Mouse (Mus musculus) neural tube, embryonic 10.5 days (tissue): ENCODE results near the gene Ctnna3.

Source experiments
- DNase-seq: peaks from one replicate; pipeline ENCODE4 v3.0.0-alpha.2; 2017; ENCODE audit warnings: low spot score; ENCODE audit errors: extremely low spot score

Ctnna3 gene

DNA sequence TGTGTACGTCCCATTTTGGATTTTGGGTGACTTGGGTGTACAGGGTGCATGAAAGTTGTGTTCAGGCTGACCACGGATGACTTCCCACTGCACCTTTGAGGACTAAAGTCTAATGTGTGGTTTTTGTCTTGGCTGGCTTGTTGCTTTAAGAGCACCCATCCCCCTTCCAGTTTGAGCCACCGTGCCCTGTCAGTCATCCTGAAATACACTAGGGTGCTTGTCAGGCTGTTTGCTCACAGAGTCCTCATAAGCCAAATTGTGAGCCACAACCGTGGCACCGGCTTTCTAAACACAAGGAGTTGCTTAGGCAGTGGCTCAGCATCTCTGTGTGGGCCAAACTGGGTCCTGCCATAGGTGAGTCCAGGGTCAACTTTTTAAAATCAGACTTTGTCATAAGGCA is 50.2 kb downstream of the Ctnna3 start:
- DNase-seq = no peak

GRCm38 (mm10) chr10:63488346-63488745 is 58.4 kb downstream of the Ctnna3 start:
- DNase-seq = no peak

DNA sequence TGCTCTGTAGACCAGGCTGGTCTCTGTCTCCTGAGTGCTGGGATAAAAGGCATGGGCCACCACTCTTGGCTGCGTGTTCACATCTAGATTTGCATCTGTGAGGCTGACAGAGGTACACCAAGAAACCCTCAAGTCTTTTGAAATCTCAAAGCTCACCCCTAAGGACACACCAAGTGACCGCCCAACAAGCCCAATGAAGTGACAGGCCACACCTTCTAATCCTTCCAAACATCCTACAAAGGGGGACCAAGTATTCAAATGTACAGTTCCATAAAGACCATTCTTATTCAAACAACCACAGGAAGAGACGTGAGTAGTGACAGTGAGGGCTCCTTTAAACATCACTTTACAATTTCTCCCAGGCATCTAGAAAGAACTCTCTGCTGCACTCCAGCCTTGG is 94.1 kb downstream of the Ctnna3 start:
- no peak for DNase-seq

- no peak for DNase-seq
These were observed 96.1 kb downstream of the Ctnna3 start for GRCm38 (mm10) chr10:63526027-63526426.

GRCm38 (mm10) chr10:63532381-63532780 is 102.5 kb downstream of the Ctnna3 start:
- no peak for DNase-seq

GRCm38 (mm10) chr10:63541754-63542153 is 111.9 kb downstream of the Ctnna3 start:
- DNase-seq = peak; percentile 19

DNA sequence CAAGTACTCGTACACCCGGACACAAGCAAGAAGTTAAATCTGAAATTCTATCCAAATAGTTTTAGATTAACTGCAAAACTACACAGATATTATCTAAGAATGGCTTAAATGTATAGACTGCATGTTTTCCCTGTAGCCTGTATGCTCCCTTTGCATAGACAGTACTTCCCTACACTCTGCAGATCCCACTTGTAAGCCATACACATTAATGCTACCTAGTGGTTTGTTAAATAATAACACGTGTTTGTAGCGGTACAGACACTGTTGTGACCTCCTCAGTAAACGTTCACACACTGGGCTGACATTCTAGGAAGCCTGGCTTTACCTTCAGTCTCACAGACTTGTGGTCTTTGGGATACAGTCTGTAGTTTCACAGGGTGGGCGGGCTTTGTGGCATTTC is 112.6 kb downstream of the Ctnna3 start:
- no peak for DNase-seq

GRCm38 (mm10) chr10:63566691-63567090 is 136.8 kb downstream of the Ctnna3 start:
- DNase-seq = no peak

- no peak for DNase-seq
These were observed 141.7 kb downstream of the Ctnna3 start for GRCm38 (mm10) chr10:63571561-63571960.

- DNase-seq = no peak
These were observed 143.0 kb downstream of the Ctnna3 start for GRCm38 (mm10) chr10:63572866-63573265.

DNA sequence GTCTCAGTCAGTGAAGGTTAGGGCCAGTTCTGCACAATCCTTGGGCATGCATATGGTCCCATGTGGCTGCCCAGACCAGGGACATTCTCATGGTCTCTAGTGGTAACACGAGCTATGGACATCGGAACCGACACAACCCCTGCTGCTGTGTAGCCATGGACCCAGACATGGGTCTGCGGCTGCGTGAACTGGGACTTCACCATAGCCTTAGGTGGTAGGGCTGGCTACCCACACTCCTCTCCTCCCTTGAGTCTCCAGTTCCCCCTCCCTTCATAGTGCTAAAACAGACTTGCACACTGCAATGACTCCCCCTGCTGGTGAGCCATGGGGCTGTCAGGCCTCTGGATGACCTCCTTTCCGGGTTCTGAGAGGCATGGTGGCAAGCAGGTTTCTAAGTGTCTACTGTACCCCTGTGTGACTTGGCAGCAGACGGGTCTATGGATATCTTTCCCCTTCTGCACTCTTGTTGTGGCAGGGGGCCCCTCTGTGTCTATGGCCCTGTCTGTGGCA is 144.3 kb downstream of the Ctnna3 start:
- DNase-seq = peak; percentile 29

DNA sequence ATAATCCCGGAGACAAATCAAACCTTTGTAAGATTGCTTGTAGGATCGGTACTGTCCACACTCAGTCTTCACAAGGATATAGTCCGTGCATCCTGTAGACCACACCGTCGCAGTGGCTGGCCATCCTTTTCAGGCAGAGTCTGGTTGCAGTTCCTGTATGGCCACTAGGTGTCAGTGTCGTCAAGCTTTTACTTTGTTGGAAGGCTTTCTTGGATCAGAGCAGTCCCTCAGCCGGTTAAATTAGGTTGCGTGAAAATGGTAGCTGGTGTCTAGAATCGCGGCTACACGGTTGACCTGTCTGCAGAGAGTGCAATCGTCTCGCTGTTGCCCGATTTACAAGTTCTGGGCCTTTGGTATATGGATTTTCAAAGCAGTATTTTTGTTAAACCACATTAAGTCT is 152.7 kb downstream of the Ctnna3 start:
- peak; percentile 86 for DNase-seq

- DNase-seq = no peak
These were observed 154.0 kb downstream of the Ctnna3 start for GRCm38 (mm10) chr10:63583798-63584374.

- no peak for DNase-seq
These were observed 169.5 kb downstream of the Ctnna3 start for GRCm38 (mm10) chr10:63599417-63599816.

- no peak for DNase-seq
These were observed 171.3 kb downstream of the Ctnna3 start for GRCm38 (mm10) chr10:63601206-63601605.

DNA sequence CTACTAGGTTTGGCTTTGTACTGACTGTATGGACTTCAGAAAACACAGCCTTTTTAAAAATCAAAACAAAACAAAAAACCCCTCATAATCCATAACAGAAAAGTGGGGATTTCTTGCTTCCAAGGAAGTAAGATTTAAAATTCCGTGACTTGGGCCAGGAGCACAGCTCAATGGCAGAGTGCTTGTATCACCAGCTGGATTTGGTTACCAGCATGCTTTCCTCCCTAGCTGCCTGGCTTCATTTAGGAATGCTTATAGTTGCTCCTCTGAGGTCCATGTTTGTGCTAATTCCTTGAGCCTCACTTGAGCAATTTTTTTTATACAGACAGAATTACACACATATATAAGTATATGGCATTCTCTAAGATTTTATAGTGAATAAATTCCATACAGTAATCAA is 198.6 kb downstream of the Ctnna3 start:
- no peak for DNase-seq

DNA sequence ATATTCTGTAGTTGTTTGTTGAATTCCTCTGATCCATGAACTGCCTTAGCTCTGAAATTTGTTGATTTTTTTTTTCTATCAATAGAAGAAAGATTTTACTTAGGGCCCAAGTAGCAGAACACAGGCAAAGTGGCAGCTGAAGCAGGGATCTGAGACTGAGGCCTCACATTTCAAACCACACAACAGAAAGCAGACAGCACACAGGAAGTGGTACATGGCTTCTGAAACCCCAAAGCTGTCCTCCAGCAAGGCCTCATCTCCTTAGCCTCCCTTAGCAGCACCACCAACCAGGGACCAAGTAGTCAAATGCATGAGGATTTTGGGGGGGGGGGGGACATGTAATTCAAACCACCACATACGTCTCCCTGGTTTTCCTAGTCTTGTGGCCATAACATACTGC is 204.0 kb downstream of the Ctnna3 start:
- no peak for DNase-seq

DNA sequence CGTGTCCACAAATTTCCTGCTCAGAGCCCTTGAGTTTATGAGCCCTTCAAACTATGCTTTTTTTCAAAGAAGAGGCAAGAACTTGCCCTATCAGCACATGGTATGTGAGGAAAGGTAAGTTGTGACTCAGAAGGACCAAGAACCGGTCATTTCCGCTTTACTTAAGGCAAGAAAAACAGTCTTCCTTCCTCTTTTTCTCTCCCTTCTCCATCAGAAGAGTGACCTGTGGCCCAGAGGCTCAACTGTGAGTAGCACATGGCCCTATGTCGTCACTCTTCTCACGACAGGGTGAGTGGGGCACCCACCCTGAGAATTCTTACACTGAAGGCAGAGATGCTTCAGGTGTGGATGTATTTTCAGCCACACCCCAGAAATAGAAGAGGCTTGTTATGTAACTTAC is 208.1 kb downstream of the Ctnna3 start:
- no peak for DNase-seq

GRCm38 (mm10) chr10:63647300-63647699 is 217.4 kb downstream of the Ctnna3 start:
- DNase-seq = no peak

DNA sequence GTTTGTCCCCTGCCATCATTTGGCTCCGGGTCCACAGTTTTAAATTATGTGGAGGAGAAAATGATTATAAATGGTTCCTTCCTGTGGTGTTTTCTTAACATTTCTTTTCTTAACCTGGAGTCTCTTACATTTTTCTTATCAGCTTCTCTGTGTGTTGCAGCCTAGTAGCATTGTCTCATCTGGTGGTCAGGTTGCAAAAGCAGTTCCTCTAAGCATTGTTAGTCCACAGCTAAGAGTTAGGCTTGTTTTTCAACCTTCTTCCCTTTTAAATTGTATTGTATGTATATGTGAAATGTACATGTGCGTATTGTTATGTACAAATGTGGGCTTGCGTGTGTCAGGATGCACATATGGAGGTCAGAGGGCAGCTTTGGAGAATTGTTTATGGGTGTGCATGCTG is 220.4 kb downstream of the Ctnna3 start:
- DNase-seq = no peak

GRCm38 (mm10) chr10:63652887-63653286 is 223.0 kb downstream of the Ctnna3 start:
- no peak for DNase-seq

GRCm38 (mm10) chr10:63653571-63653970 is 223.7 kb downstream of the Ctnna3 start:
- no peak for DNase-seq

DNA sequence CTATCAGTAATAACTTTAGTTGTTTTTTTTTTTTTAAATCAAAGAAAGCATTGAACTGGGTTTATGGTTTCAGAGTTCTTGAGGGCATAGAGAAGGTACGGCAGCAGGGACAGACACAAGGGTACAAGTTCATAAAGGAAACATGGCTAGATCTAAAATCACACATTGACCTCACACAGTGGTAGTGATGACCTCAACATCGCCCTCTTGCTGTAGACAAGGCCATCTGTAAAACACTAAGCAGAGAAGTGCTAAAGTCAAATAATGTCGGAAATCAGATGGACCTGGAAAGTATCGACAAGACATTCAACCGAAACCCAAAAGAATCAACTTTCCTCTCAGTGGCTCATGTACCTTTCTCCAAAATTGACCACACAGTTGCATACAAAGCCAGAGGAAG is 224.7 kb downstream of the Ctnna3 start:
- no peak for DNase-seq

- no peak for DNase-seq
These were observed 246.4 kb downstream of the Ctnna3 start for GRCm38 (mm10) chr10:63676343-63676742.
